Mouse (Mus musculus): ENCODE results near the gene Cox19. TPM values are rescaled to one million over a fixed set of nuclear protein-coding genes. Genes with fewer than 3 reads are reported as not detected.
A peak's percentile ranks its signal among the peaks of the same experiment; 100 is the strongest.
"Not testable (repeated sequence)": the region's sequence is repeated elsewhere in the genome, so short reads cannot be mapped to it uniquely, and the experiment has no call there.

Cox19 gene
- polyA plus RNA-seq, 1 experiment from 2014 or later: 118 TPM

- Histone ChIP-seq H3K27ac (peak overlapping the region; percentile 73), H3K9me3 (no peaks in the 10 kb centered on the region), H3K4me1 (replicated peaks) (peaks cover 19% of the 10 kb centered on the region), H3K4me3 (replicated peaks) (peak overlapping the region; percentile 75), H3K27me3 (no peaks in the 10 kb centered on the region; the same call in 1 of the 2 replicates), H3K36me3 (peaks cover 36% of the 10 kb centered on the region), H3K4me2 (peak overlapping the region; percentile 97), H3K9ac (replicated peaks) (peak overlapping the region; percentile 83)
- 4% methylated on average over 12 of the region's 12 CpGs for WGBS
- ATAC-seq (ENCODE audit: insufficient number of reproducible peaks, insufficient read depth, low FRiP score, low TSS enrichment, low read depth): peak; percentile 68
Measured at GRCm38 (mm10) chr5:139344021-139344686, 7.1 kb downstream of the Cox19 start.

- WGBS: 83% methylated on average over 11 of the region's 11 CpGs
- ATAC-seq (ENCODE audit: insufficient number of reproducible peaks, insufficient read depth, low FRiP score, low TSS enrichment, low read depth): no peak
- H3K4me1 ChIP-seq (replicated peaks): peaks cover 10% of the 10 kb centered on the region
- H3K4me3 ChIP-seq (replicated peaks): no peak overlapping the region
- no peak overlapping the region for H3K9ac ChIP-seq (replicated peaks)
- H3K9me3 ChIP-seq: no peaks in the 10 kb centered on the region
- no peak overlapping the region for H3K27ac ChIP-seq
- no peaks in the 10 kb centered on the region for H3K27me3 ChIP-seq
- H3K4me2 ChIP-seq: no peak overlapping the region
- peaks cover 85% of the 10 kb centered on the region for H3K36me3 ChIP-seq
Measured at GRCm38 (mm10) chr5:139338891-139339290, 12.3 kb downstream of the Cox19 start.

GRCm38 (mm10) chr5:139338403-139338802 is 12.8 kb downstream of the Cox19 start:
- Histone ChIP-seq H3K9me3 (no peaks in the 10 kb centered on the region), H3K9ac (replicated peaks) (no peak overlapping the region), H3K4me2 (no peak overlapping the region), H3K4me3 (replicated peaks) (no peak overlapping the region), H3K27me3 (no peaks in the 10 kb centered on the region), H3K27ac (no peak overlapping the region), H3K36me3 (peaks cover 85% of the 10 kb centered on the region), H3K4me1 (replicated peaks) (peaks cover 5% of the 10 kb centered on the region; the same call in 1 of the 2 replicates)
- WGBS: 91% methylated on average over 3 of the region's 3 CpGs
- ATAC-seq (ENCODE audit: insufficient number of reproducible peaks, insufficient read depth, low FRiP score, low TSS enrichment, low read depth): no peak

GRCm38 (mm10) chr5:139337826-139338370 is 13.3 kb downstream of the Cox19 start:
- H3K27ac ChIP-seq: no peak overlapping the region
- no peak overlapping the region for H3K4me2 ChIP-seq
- WGBS: 80% methylated on average over 13 of the region's 13 CpGs
- H3K27me3 ChIP-seq: no peaks in the 10 kb centered on the region
- H3K9ac ChIP-seq (replicated peaks): no peak overlapping the region
- H3K4me1 ChIP-seq (replicated peaks): 0 out of 2 replicates have a peak, but pooled peaks cover 2% of the 10 kb centered on the region
- peaks cover 84% of the 10 kb centered on the region for H3K36me3 ChIP-seq
- H3K9me3 ChIP-seq: no peaks in the 10 kb centered on the region
- no peak for ATAC-seq (ENCODE audit: insufficient number of reproducible peaks, insufficient read depth, low FRiP score, low TSS enrichment, low read depth)
- no peak overlapping the region for H3K4me3 ChIP-seq (replicated peaks)

- WGBS: 91% methylated on average over 4 of the region's 4 CpGs
- peaks cover 63% of the 10 kb centered on the region for H3K36me3 ChIP-seq
- no peak for ATAC-seq (ENCODE audit: insufficient number of reproducible peaks, insufficient read depth, low FRiP score, low TSS enrichment, low read depth)
Measured at GRCm38 (mm10) chr5:139335634-139336033, 15.6 kb downstream of the Cox19 start.

GRCm38 (mm10) chr5:139334394-139334793 is 16.8 kb downstream of the Cox19 start:
- not testable (repeated sequence) for H3K27me3 ChIP-seq; H3K4me3 ChIP-seq (replicated peaks); ATAC-seq (ENCODE audit: insufficient number of reproducible peaks, insufficient read depth, low FRiP score, low TSS enrichment, low read depth); H3K9ac ChIP-seq (replicated peaks); H3K27ac ChIP-seq; H3K4me2 ChIP-seq; H3K4me1 ChIP-seq (replicated peaks); H3K9me3 ChIP-seq
- WGBS: 84% methylated on average over 10 of the region's 10 CpGs
- peaks cover 51% of the 10 kb centered on the region for H3K36me3 ChIP-seq

More at GRCm38 (mm10) chr5:139335634-139336033, 15.6 kb downstream of the Cox19 start:
- Histone ChIP-seq H3K27me3 (no peaks in the 10 kb centered on the region), H3K4me1 (replicated peaks) (0 out of 2 replicates have a peak, but pooled peaks cover 2% of the 10 kb centered on the region), H3K9me3 (no peaks in the 10 kb centered on the region), H3K27ac (no peak overlapping the region), H3K4me3 (replicated peaks) (no peak overlapping the region), H3K4me2 (no peak overlapping the region), H3K9ac (replicated peaks) (no peak overlapping the region)

- ATAC-seq (ENCODE audit: insufficient number of reproducible peaks, insufficient read depth, low FRiP score, low TSS enrichment, low read depth): no peak
- WGBS: 72% methylated on average over 16 of the region's 16 CpGs
Measured at GRCm38 (mm10) chr5:139333301-139334013, 17.8 kb downstream of the Cox19 start.

GRCm38 (mm10) chr5:139332590-139333272 is 18.5 kb downstream of the Cox19 start:
- H3K9me3 ChIP-seq: no peaks in the 10 kb centered on the region
- H3K9ac ChIP-seq (replicated peaks): no peak overlapping the region
- H3K4me1 ChIP-seq (replicated peaks): 0 out of 2 replicates have a peak, but pooled peaks cover 2% of the 10 kb centered on the region
- H3K36me3 ChIP-seq: peaks cover 34% of the 10 kb centered on the region
- no peak overlapping the region for H3K4me3 ChIP-seq (replicated peaks)
- H3K27ac ChIP-seq: no peak overlapping the region
- no peak for ATAC-seq (ENCODE audit: insufficient number of reproducible peaks, insufficient read depth, low FRiP score, low TSS enrichment, low read depth)
- no peak overlapping the region for H3K4me2 ChIP-seq
- 86% methylated on average over 8 of the region's 8 CpGs for WGBS
- peaks cover 10% of the 10 kb centered on the region; the same call in 1 of the 2 replicates for H3K27me3 ChIP-seq

More at GRCm38 (mm10) chr5:139333301-139334013, 17.8 kb downstream of the Cox19 start:
- H3K27ac ChIP-seq: no peak overlapping the region
- H3K4me1 ChIP-seq (replicated peaks): 0 out of 2 replicates have a peak, but pooled peaks cover 2% of the 10 kb centered on the region
- no peaks in the 10 kb centered on the region for H3K9me3 ChIP-seq
- H3K4me3 ChIP-seq (replicated peaks): no peak overlapping the region
- no peak overlapping the region for H3K4me2 ChIP-seq
- H3K36me3 ChIP-seq: peaks cover 41% of the 10 kb centered on the region
- H3K9ac ChIP-seq (replicated peaks): no peak overlapping the region
- peaks cover 10% of the 10 kb centered on the region; the same call in 1 of the 2 replicates for H3K27me3 ChIP-seq

GRCm38 (mm10) chr5:139331742-139332141 is 19.5 kb downstream of the Cox19 start:
- H3K27me3 ChIP-seq: peaks cover 19% of the 10 kb centered on the region
- H3K4me3 ChIP-seq (replicated peaks): no peak overlapping the region
- ATAC-seq (ENCODE audit: insufficient number of reproducible peaks, insufficient read depth, low FRiP score, low TSS enrichment, low read depth): no peak
- no peaks in the 10 kb centered on the region for H3K9me3 ChIP-seq
- WGBS: 19% methylated on average over 8 of the region's 8 CpGs
- no peak overlapping the region for H3K9ac ChIP-seq (replicated peaks)
- H3K4me2 ChIP-seq: no peak overlapping the region
- peaks cover 24% of the 10 kb centered on the region for H3K36me3 ChIP-seq
- H3K27ac ChIP-seq: no peak overlapping the region
- 0 out of 2 replicates have a peak, but pooled peaks cover 2% of the 10 kb centered on the region for H3K4me1 ChIP-seq (replicated peaks)

- Histone ChIP-seq H3K36me3 (peaks cover 14% of the 10 kb centered on the region), H3K4me2 (no peak overlapping the region), H3K27ac (no peak overlapping the region), H3K27me3 (peaks cover 29% of the 10 kb centered on the region), H3K9me3 (no peaks in the 10 kb centered on the region), H3K4me3 (replicated peaks) (no peak overlapping the region), H3K9ac (replicated peaks) (no peak overlapping the region; the same call in 1 of the 2 replicates), H3K4me1 (replicated peaks) (no peaks in the 10 kb centered on the region)
- WGBS: 72% methylated on average over 7 of the region's 7 CpGs
- no peak for ATAC-seq (ENCODE audit: insufficient number of reproducible peaks, insufficient read depth, low FRiP score, low TSS enrichment, low read depth)
Measured at GRCm38 (mm10) chr5:139330766-139331165, 20.5 kb downstream of the Cox19 start.

GRCm38 (mm10) chr5:139327634-139328020 is 23.6 kb downstream of the Cox19 start:
- Histone ChIP-seq H3K9me3 (no peaks in the 10 kb centered on the region), H3K27me3 (peaks cover 59% of the 10 kb centered on the region), H3K4me2 (no peak overlapping the region), H3K4me1 (replicated peaks) (peaks cover 16% of the 10 kb centered on the region), H3K9ac (replicated peaks) (no peak overlapping the region), H3K4me3 (replicated peaks) (no peak overlapping the region), H3K36me3 (no peaks in the 10 kb centered on the region), H3K27ac (no peak overlapping the region)
- ATAC-seq (ENCODE audit: insufficient number of reproducible peaks, insufficient read depth, low FRiP score, low TSS enrichment, low read depth): no peak
- 82% methylated on average over 7 of the region's 7 CpGs for WGBS

Measured in limb, embryonic 12.5 days (tissue).